Mouse (Mus musculus) heart, postnatal 0 days (tissue): ENCODE measurements at regions not wholly inside any gene's neighbourhood (a gene's known extent, or its start where the extent isn't known, plus 50 kb on each side); places are given as distances from the start of the nearest gene placed in this dataset.

ENCODE experiments used
- CTCF ChIP-seq: IDR thresholded peaks from 2 replicates; pipeline ENCODE4 v1.5.1; 2016; ENCODE audit warnings: antibody characterized with exemption, control low read depth, low read depth
- EP300 ChIP-seq: IDR thresholded peaks from 2 replicates; pipeline ENCODE4 v1.6.1; 2016; ENCODE audit warnings: antibody characterized with exemption, low read depth

- TF ChIP-seq CTCF (peak; percentile 32), EP300 (no peak)
Observed at GRCm38 (mm10) chr2:47945061-47945460, 868.8 kb upstream of the Acvr2a start.
